Mouse (Mus musculus): Measurements from ENCODE around the gene Efna1. TPM values are rescaled to one million over a fixed set of nuclear protein-coding genes. Genes with fewer than 3 reads are reported as not detected.

Efna1 gene
- total and polyA plus RNA-seq, 2 experiments from 2014 or later, result 5.9 to 10.9 TPM

DNA sequence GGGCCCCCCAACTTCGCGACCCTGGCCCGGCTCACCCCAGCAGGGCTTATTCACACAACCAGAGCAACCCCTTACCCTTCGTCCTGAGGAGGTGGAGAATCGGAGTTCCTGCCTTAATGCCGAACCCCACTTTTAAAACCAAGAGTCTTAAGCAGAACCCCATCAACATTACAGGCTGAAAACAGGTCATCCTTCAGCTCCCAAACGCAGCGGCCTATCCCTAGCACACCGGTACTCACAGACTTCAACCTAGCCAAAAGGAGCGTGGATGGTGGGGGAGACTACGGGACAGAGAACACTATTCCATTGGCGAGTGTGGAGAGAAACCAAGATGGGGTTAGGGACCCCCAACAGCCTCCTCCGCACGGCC, 41.2 kb upstream of the Efna1 start:
- TF ChIP-seq CTCF (IDR thresholded peaks at IDR 0.05; ENCODE audit: low read depth), result no peak
- peaks cover 8% of the 10 kb centered on the region for H3K4me1 ChIP-seq (ENCODE audit: insufficient read depth, low read length)
- H3K27me3 ChIP-seq (ENCODE audit: insufficient read depth, low read length), result no peaks in the 10 kb centered on the region
- peak overlapping the region; percentile 77 for H3K4me2 ChIP-seq (ENCODE audit: low read depth, low read length)
- DNase-seq (ENCODE audit: low spot score) (no peak), ATAC-seq (no peak)
- H3K36me3 ChIP-seq (ENCODE audit: insufficient read depth, low read length), result no peaks in the 10 kb centered on the region
- H3K27ac ChIP-seq, result peak overlapping the region; percentile 88
- under 1% methylated on average over 14 of the region's 14 CpGs for WGBS
- peak overlapping the region; percentile 82 for H3K9ac ChIP-seq (replicated peaks; ENCODE audit: low read length)
- peak overlapping the region; percentile 67 for H3K4me3 ChIP-seq (ENCODE audit: low read length)
- H3K9me3 ChIP-seq (ENCODE audit: low read length), result no peaks in the 10 kb centered on the region

DNA sequence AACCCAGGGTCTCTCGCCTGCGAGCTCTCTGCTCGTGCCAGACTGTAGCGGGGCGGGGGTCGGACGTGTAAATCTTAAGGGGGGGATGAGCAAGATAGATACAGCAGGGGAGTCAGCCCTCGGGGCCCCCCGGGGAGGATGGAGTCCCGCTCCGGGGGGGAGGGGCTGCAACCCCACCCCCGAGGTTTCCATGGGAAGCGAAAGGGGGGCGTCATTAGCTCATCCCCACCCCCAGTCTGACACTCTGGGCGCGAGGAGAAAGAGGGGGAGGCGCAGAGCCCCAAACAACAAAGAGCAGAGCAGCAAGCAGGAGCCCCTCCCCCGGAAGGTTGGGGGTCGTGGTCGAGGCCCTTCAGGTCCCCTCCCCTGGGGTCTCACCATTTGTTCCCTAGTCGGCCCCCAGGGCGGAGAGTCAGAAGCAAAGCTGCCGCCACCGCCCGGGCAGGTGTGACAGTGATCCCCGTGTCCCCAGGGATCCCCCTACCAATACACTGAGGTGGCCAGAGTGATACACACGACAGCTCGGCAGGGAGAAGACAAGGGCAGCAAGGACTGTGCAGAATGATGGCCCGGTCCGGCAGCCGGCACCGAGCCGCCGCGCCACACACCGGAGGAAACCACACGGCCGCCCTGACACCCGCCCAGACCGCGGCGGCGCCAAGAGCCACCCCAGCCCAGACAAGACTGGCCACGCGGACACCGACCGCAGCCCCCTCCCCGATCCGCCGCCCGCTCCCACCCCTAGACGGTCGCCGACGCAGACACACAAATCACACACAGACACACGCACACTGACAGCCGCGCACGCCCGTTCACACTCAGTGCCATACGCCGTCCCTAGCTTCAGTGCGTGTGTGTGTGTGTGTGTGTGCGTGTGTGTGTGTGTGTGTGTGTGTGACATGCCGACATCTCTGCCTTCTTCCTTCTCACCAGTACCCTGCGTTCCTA, 40.5 kb upstream of the Efna1 start:
- peak overlapping the region; percentile 77 for H3K4me2 ChIP-seq (ENCODE audit: low read depth, low read length)
- peak; percentile 61 for DNase-seq (ENCODE audit: low spot score)
- WGBS, result 1% methylated on average over 64 of the region's 66 CpGs

DNA sequence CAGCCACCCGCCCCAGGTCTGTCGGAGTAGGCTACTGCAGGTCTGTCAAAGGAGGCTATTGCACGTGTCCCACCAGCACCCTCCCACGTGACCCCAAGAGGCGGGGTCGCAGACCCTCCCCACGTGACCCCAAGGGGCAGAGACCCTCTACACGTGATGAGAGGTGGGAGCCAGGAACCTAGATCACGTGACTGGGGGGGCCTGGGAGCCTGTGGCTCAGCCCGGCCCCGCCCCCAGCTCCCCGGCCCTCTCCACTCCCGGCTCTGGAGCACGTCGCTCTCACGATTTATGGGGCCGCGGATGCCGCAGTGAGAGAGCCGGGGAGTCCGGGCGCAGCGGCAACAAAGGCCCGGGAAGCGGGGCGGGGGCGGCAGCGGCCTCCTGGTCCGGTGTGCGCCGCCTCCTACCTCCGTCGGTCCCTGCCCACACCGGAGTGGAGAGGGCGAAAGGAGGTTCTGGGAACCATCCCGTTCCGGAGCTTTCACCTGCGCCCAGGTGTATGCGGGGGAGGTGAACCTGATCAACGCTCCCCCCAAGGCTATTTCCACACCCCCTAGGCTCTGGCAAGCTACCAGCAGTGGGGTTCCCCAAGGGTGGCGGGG, 39.7 kb upstream of the Efna1 start:
- peak overlapping the region; percentile 77 for H3K4me2 ChIP-seq (ENCODE audit: low read depth, low read length)
- no peak for TF ChIP-seq CTCF (IDR thresholded peaks at IDR 0.05; ENCODE audit: low read depth)
- peak overlapping the region; percentile 88 for H3K27ac ChIP-seq
- DNase-seq (ENCODE audit: low spot score) (peak; percentile 86), ATAC-seq (peak; percentile 39)
- peak overlapping the region; percentile 67 for H3K4me3 ChIP-seq (ENCODE audit: low read length)
- H3K27me3 ChIP-seq (ENCODE audit: insufficient read depth, low read length), result no peaks in the 10 kb centered on the region
- peaks cover 11% of the 10 kb centered on the region for H3K4me1 ChIP-seq (ENCODE audit: insufficient read depth, low read length)
- peak overlapping the region; percentile 82 for H3K9ac ChIP-seq (replicated peaks; ENCODE audit: low read length)
- H3K9me3 ChIP-seq (ENCODE audit: low read length), result no peaks in the 10 kb centered on the region
- WGBS, result under 1% methylated on average over 41 of the region's 41 CpGs
- H3K36me3 ChIP-seq (ENCODE audit: insufficient read depth, low read length), result no peaks in the 10 kb centered on the region

More for the DNA sequence above, 40.5 kb upstream of the Efna1 start:
- Histone ChIP-seq H3K27me3 (ENCODE audit: insufficient read depth, low read length) (no peaks in the 10 kb centered on the region), H3K9ac (replicated peaks; ENCODE audit: low read length) (peak overlapping the region; percentile 82), H3K4me1 (ENCODE audit: insufficient read depth, low read length) (peaks cover 8% of the 10 kb centered on the region), H3K27ac (peak overlapping the region; percentile 88), H3K9me3 (ENCODE audit: low read length) (no peaks in the 10 kb centered on the region), H3K36me3 (ENCODE audit: insufficient read depth, low read length) (no peaks in the 10 kb centered on the region), H3K4me3 (ENCODE audit: low read length) (peak overlapping the region; percentile 67)
- ATAC-seq, result peak; percentile 24
- TF ChIP-seq CTCF (IDR thresholded peaks at IDR 0.05; ENCODE audit: low read depth), result no peak

DNA sequence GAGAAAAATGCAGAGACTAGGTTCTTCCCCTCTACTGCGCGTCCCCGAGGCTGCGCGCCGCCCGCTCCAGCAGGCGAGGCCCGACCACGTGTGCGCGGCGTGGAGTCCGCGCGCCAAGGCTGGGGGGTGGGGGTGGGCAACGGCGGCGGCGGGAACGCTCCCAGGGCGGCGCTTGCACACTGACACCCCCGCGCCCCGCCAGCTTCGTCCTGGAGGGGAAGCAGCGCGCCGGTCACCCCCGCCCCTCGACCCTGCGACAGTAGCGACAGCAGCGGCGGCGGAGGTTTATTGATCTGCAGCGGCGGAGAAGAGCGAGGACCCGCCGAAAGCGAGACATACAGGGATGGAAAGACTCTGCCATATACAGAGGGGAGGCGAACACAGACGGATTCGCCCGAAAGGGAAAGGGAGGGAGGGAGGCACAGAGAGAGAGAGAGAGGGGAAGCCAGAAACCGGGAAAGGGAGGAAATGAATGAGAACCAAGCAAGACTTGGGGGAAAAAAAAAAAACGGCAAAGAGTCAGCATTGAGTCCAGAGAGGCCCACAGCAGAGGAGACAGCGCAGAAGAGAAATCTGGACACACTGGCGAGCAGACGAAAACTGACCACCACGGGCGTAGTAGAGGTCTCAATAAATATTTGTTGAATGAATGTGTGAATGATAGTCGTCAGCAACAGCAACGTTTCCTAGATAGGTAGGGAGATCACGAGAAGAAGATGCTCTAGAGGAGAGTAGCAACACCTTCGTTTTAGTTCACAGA, 38.8 kb upstream of the Efna1 start:
- Histone ChIP-seq H3K27me3 (ENCODE audit: insufficient read depth, low read length) (no peaks in the 10 kb centered on the region), H3K9me3 (ENCODE audit: low read length) (no peaks in the 10 kb centered on the region), H3K4me3 (ENCODE audit: low read length) (peak overlapping the region; percentile 67), H3K4me2 (ENCODE audit: low read depth, low read length) (peak overlapping the region; percentile 77), H3K4me1 (ENCODE audit: insufficient read depth, low read length) (peaks cover 13% of the 10 kb centered on the region), H3K27ac (peak overlapping the region; percentile 88), H3K9ac (replicated peaks; ENCODE audit: low read length) (peak overlapping the region; percentile 82), H3K36me3 (ENCODE audit: insufficient read depth, low read length) (no peaks in the 10 kb centered on the region)
- DNase-seq (ENCODE audit: low spot score) (peak; percentile 78), ATAC-seq (peak; percentile 30; the same call in 1 of the 2 replicates)
- WGBS, result 3% methylated on average over 49 of the region's 58 CpGs
- TF ChIP-seq CTCF (IDR thresholded peaks at IDR 0.05; ENCODE audit: low read depth), result no peak

DNA sequence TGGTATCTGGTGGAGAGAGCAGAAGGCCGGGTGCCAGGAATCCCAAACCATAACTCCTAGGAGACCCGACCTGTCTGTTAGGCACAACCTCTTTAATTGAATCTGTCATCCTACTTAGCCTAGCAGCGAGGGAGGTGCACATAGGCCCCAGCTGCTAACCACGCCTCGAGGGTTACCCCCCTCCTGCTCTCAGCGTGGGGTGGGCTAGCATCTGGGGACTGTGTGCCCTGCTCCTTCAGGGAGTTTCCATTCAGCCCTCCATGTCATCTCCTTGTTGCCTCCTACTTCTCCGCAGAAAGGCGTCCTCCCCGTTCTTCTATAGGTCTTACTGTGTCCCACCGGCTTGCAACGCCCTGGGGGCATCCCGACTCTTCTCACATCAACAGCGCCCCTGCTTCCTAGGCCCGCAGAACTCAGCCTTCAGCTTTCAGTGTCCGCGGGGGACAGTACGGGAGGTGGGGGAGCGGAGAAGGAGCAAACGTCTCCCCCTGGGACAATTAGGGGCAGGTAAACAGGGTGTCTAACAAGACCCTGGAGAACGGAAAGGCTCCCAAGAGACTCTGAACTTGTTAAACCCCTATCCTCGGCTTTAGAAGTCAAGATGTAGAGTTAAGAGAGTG, 38.1 kb upstream of the Efna1 start:
- WGBS, result 9% methylated on average over 21 of the region's 21 CpGs
- Histone ChIP-seq H3K4me2 (ENCODE audit: low read depth, low read length) (peak overlapping the region; percentile 77), H3K27me3 (ENCODE audit: insufficient read depth, low read length) (no peaks in the 10 kb centered on the region), H3K9ac (replicated peaks; ENCODE audit: low read length) (peak overlapping the region; percentile 82; the same call in 1 of the 2 replicates), H3K9me3 (ENCODE audit: low read length) (no peaks in the 10 kb centered on the region), H3K27ac (peak overlapping the region; percentile 88), H3K4me1 (ENCODE audit: insufficient read depth, low read length) (peaks cover 13% of the 10 kb centered on the region), H3K4me3 (ENCODE audit: low read length) (peak overlapping the region; percentile 67), H3K36me3 (ENCODE audit: insufficient read depth, low read length) (no peaks in the 10 kb centered on the region)
- no peak for ATAC-seq
- TF ChIP-seq CTCF (IDR thresholded peaks at IDR 0.05; ENCODE audit: low read depth), result no peak
- no peak for DNase-seq (ENCODE audit: low spot score)

DNA sequence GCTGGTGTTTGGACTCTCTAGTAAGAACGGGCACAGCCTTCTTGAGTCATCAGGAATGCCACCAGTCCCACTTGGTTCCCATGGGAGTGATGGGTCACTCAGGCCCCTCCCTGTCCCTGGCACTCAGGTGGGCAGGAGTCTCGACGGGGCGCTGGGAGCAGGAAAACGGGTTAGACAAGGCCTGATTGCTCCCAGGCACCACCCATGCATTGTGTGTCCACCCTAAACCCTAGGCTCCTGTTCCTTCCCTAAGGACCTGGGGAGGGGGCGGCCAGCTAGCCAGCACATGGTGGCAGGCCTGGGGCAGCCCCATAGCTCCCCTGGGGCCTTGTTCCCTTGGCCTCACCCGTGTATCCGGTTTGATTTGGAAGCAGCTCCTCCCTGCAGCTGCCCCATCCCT, 37.4 kb upstream of the Efna1 start:
- H3K27me3 ChIP-seq (ENCODE audit: insufficient read depth, low read length), result no peaks in the 10 kb centered on the region
- 63% methylated on average over 8 of the region's 8 CpGs for WGBS
- no peaks in the 10 kb centered on the region for H3K9me3 ChIP-seq (ENCODE audit: low read length)
- H3K4me2 ChIP-seq (ENCODE audit: low read depth, low read length), result no peak overlapping the region
- no peak for TF ChIP-seq CTCF (IDR thresholded peaks at IDR 0.05; ENCODE audit: low read depth)
- no peak overlapping the region for H3K9ac ChIP-seq (replicated peaks; ENCODE audit: low read length)
- H3K4me3 ChIP-seq (ENCODE audit: low read length), result no peak overlapping the region
- DNase-seq (ENCODE audit: low spot score) (no peak), ATAC-seq (no peak)
- no peaks in the 10 kb centered on the region for H3K36me3 ChIP-seq (ENCODE audit: insufficient read depth, low read length)
- H3K4me1 ChIP-seq (ENCODE audit: insufficient read depth, low read length), result peaks cover 13% of the 10 kb centered on the region
- no peak overlapping the region for H3K27ac ChIP-seq
